21 mouse cellular contexts compared by ENCODE assay signal in genomic region chr7:51715771-51716170, GRCm38 (mm10).
"Had no signal": no experiment of that assay in that cellular context is flagged by ENCODE, and none has a peak within 500 bp of the region (broad histone marks: within the 10 kb centered on the region; RNA-seq: fewer than 3 reads in every experiment).

No protein-coding gene starts in this region.

- H3K9ac ChIP-seq: lung, embryonic 15.5 days; midbrain, embryonic 12.5 days; neural tube, embryonic 13.5 days; neural tube, embryonic 15.5 days had no signal

- H3K4me2 ChIP-seq: lung, embryonic 15.5 days; midbrain, embryonic 12.5 days; neural tube, embryonic 13.5 days; neural tube, embryonic 15.5 days had no signal

- H3K4me3 ChIP-seq: lung, embryonic 15.5 days; midbrain, embryonic 10.5 days; midbrain, embryonic 12.5 days; myocyte; neural tube, embryonic 13.5 days; neural tube, embryonic 15.5 days had no signal

- H3K36me3 ChIP-seq: lung, embryonic 15.5 days; midbrain, embryonic 10.5 days; midbrain, embryonic 12.5 days; neural tube, embryonic 13.5 days; neural tube, embryonic 15.5 days had no signal

- H3K27ac ChIP-seq: lung, embryonic 15.5 days; macrophage; midbrain, embryonic 10.5 days; midbrain, embryonic 12.5 days; neural tube, embryonic 13.5 days; neural tube, embryonic 15.5 days had no signal

- H3K9me3 ChIP-seq: lung, embryonic 15.5 days; midbrain, embryonic 10.5 days; midbrain, embryonic 12.5 days; neural tube, embryonic 13.5 days; neural tube, embryonic 15.5 days had no signal

- H3K27me3 ChIP-seq: lung, embryonic 15.5 days; midbrain, embryonic 12.5 days; neural tube, embryonic 13.5 days; neural tube, embryonic 15.5 days had no signal

- H3K4me1 ChIP-seq: lung, embryonic 15.5 days; midbrain, embryonic 10.5 days; midbrain, embryonic 12.5 days; neural tube, embryonic 13.5 days; neural tube, embryonic 15.5 days had no signal

- ATAC-seq: lung, postnatal 0 days; midbrain, embryonic 16.5 days had no signal

- DNase-seq: lung, adult 2 months; lung, postnatal 14 days; lung, postnatal 36 days; midbrain, embryonic 14.5 days; retina, postnatal 1 day; right cerebral cortex, adult 18-20 months; right cerebral cortex, postnatal 25 days; right cerebral cortex, postnatal 4 days; spleen, adult 18-20 months; thymus, adult 18-20 months; thymus, postnatal 14 days; thymus, postnatal 36 days had no signal
